Mouse (Mus musculus) liver, embryonic 13.5 days (tissue): ENCODE measurements around the gene Cdk5r2. TPM values are rescaled to one million over a fixed set of nuclear protein-coding genes. Genes with fewer than 3 reads are reported as not detected.

Experiments
- ATAC-seq: fragments of 200-750 bp; cut with Nextera tagmentation; 2 replicates; pipeline ENCODE4 v1.8.0; 2017; ENCODE audit warnings: low read depth, mild to moderate bottlenecking, moderate number of reproducible peaks, moderate library complexity
- DNase-seq: peaks from one replicate; pipeline ENCODE4 v3.0.0; 2022
- H3K27ac ChIP-seq: fragments of 300-500 bp; sonication (generic); 2 replicates; pipeline ENCODE4 v1.5.1; 2015; ENCODE audit warnings: moderate library complexity, mild to moderate bottlenecking, inconsistent platforms
- H3K27me3 ChIP-seq: fragments of 300-500 bp; sonication (generic); 2 replicates; pipeline ENCODE4 v1.6.1; 2015; ENCODE audit warnings: mild to moderate bottlenecking, inconsistent platforms
- H3K36me3 ChIP-seq: fragments of 300-500 bp; sonication (generic); 2 replicates; pipeline ENCODE4 v1.6.1; 2015; ENCODE audit warnings: mild to moderate bottlenecking, inconsistent platforms
- H3K4me1 ChIP-seq: fragments of 300-500 bp; sonication (generic); replicated peaks from 2 replicates; pipeline ENCODE4 v1.6.1; 2015; ENCODE audit warnings: inconsistent platforms
- H3K4me2 ChIP-seq: fragments of 300-500 bp; sonication (generic); 2 replicates; pipeline ENCODE4 v1.6.1; 2015; ENCODE audit warnings: inconsistent platforms, mild to moderate bottlenecking, moderate library complexity
- H3K4me3 ChIP-seq: fragments of 300-500 bp; sonication (generic); replicated peaks from 2 replicates; pipeline ENCODE4 v1.5.1; 2015; ENCODE audit warnings: mild to moderate bottlenecking, inconsistent platforms
- H3K9ac ChIP-seq: fragments of 300-500 bp; sonication (generic); 2 replicates; pipeline ENCODE4 v1.6.1; 2015; ENCODE audit warnings: mild to moderate bottlenecking, inconsistent platforms
- H3K9me3 ChIP-seq: fragments of 300-500 bp; sonication (generic); replicated peaks from 2 replicates; pipeline ENCODE4 v1.6.1; 2016; ENCODE audit warnings: inconsistent platforms
- WGBS: fragments of 180-500 bp; shearing (Covaris S2); methylation state at CpG from one replicate; pipeline ENCODE4 v1.1.7; 2015; ENCODE audit not compliant: insufficient replicate concordance; 5-methylcytosine and 5-hydroxymethylcytosine counted together
- polyA plus RNA-seq: library from polyadenylated mRNA; unstranded; fragments of >200 nt; fragmentation: Nextera tagmentation; extraction: Ambion mirVana; gene quantifications from 2 replicates; pipeline ENCODE4 v1.2.1, GENCODE M21; 2015

Gene Cdk5r2
- polyA plus RNA-seq, 1 experiment from 2014 or later = not detected

DNA sequence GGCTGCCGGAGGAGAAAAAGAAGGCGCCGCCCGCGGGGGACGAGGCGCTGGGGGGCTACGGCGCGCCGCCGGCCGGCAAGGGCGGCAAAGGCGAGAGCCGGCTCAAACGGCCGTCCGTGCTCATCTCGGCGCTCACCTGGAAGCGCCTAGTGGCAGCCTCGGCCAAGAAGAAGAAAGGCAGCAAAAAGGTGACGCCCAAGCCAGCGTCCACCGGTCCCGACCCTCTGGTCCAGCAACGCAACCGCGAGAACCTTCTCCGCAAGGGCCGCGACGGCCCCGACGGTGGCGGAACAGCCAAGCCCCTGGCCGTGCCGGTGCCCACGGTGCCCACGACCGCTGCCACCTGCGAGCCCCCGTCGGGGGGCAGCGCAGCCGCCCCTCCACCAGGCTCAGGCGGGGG, 422 bp downstream of the Cdk5r2 start:
- H3K27ac ChIP-seq = no peak overlapping the region
- no peak for ATAC-seq
- no peak for DNase-seq
- peaks cover 15% of the 10 kb centered on the region for H3K4me1 ChIP-seq
- peak overlapping the region; percentile 69 for H3K4me2 ChIP-seq
- H3K9ac ChIP-seq = no peak overlapping the region
- peak overlapping the region; percentile 53 for H3K4me3 ChIP-seq
- no peaks in the 10 kb centered on the region for H3K36me3 ChIP-seq
- H3K27me3 ChIP-seq = peaks cover 100% of the 10 kb centered on the region
- WGBS = 2% methylated on average over 46 of the region's 48 CpGs
- H3K9me3 ChIP-seq = no peaks in the 10 kb centered on the region

DNA sequence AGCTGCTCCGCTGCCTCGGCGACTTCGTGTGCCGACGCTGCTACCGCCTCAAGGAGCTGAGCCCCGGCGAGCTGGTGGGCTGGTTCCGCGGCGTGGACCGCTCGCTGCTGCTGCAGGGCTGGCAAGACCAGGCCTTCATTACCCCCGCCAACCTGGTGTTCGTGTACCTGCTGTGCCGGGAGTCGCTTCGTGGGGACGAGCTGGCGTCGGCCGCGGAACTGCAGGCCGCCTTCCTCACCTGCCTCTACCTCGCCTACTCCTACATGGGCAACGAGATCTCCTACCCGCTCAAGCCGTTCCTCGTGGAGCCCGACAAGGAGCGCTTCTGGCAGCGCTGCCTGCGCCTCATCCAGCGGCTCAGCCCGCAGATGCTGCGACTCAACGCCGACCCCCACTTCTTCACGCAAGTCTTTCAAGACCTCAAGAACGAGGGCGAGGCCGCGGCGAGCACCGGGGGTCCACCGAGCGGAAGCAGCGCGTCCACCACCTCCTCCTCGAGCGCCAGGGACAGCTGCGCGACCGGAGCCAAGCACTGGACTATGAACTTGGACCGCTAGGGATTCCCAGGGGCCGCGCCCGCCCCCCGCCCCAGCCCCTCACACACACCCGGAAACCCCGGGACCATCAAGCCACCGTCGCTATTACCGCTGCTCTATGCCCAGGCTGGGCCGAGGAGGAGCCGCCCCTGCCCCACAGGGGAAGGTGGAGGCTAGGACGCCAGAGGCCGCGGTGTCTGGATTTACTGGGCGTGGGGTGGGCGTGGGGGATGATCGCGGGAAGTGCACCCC, 1.1 kb downstream of the Cdk5r2 start:
- DNase-seq (no peak), ATAC-seq (no peak)
- peaks cover 15% of the 10 kb centered on the region for H3K4me1 ChIP-seq
- peak overlapping the region; percentile 69 for H3K4me2 ChIP-seq
- H3K9ac ChIP-seq = no peak overlapping the region
- H3K27ac ChIP-seq = no peak overlapping the region
- no peaks in the 10 kb centered on the region for H3K9me3 ChIP-seq
- 3% methylated on average over 74 of the region's 74 CpGs for WGBS
- H3K27me3 ChIP-seq = peaks cover 100% of the 10 kb centered on the region
- no peaks in the 10 kb centered on the region for H3K36me3 ChIP-seq
- peak overlapping the region; percentile 53 for H3K4me3 ChIP-seq

- Histone ChIP-seq H3K9me3 (no peaks in the 10 kb centered on the region), H3K4me1 (peaks cover 15% of the 10 kb centered on the region), H3K4me2 (no peak overlapping the region), H3K27me3 (peaks cover 98% of the 10 kb centered on the region), H3K27ac (no peak overlapping the region), H3K36me3 (no peaks in the 10 kb centered on the region), H3K4me3 (0 out of 2 replicates have a peak overlapping the region, but pooled peaks have one; percentile 53), H3K9ac (no peak overlapping the region)
- ATAC-seq (no peak), DNase-seq (no peak)
- WGBS = 5% methylated on average over 10 of the region's 11 CpGs
These were observed 1.6 kb downstream of the Cdk5r2 start for GRCm38 (mm10) chr1:74856439-74856720.

DNA sequence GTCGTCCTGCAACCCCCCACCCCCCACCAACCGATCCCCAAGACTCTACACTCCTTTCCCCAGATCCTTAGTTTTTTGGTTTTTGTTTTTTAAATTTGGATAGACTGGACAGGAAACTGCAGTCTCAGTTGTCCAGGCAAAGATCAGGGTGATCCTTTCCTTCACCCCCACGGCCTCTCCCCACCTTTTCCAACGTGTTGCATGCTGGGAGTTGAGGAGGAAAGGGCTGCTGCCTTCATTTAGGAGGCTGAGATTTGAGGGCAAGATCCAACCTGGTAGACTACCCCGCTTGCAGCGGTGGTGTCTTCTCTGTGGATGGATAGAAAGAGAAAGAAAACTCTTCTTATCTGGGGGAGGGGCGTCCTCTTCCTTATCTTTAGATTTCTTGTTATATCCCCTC, 2.1 kb downstream of the Cdk5r2 start:
- H3K27me3 ChIP-seq = peaks cover 94% of the 10 kb centered on the region
- 2% methylated on average over 7 of the region's 7 CpGs for WGBS
- H3K27ac ChIP-seq = no peak overlapping the region
- no peak for ATAC-seq
- no peak overlapping the region for H3K4me2 ChIP-seq
- no peaks in the 10 kb centered on the region for H3K36me3 ChIP-seq
- H3K9ac ChIP-seq = no peak overlapping the region
- no peaks in the 10 kb centered on the region for H3K9me3 ChIP-seq
- no peak for DNase-seq
- peaks cover 15% of the 10 kb centered on the region for H3K4me1 ChIP-seq
- no peak overlapping the region for H3K4me3 ChIP-seq

DNA sequence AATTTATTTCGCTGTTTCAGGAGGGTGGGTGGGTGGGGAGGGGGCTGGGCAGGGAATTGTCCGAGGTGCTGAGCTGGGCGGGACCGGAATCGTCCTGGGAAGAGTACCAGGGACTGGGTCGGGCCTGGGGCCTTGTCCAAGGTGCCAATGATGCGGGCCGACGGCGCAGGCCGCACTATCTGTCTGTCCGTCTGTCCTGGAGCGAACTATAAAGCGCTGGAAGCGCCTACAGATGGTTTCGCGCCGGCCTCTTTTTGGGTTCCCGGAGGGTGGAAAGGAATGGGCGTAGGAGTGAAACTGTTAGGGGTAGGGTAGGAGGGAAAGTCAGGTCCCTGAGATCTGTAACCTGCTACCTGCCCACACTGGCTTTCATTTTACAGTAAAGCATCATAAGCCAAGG, 2.5 kb downstream of the Cdk5r2 start:
- H3K4me2 ChIP-seq = no peak overlapping the region
- peaks cover 89% of the 10 kb centered on the region for H3K27me3 ChIP-seq
- H3K27ac ChIP-seq = no peak overlapping the region
- no peak overlapping the region for H3K9ac ChIP-seq
- H3K4me3 ChIP-seq = no peak overlapping the region
- H3K36me3 ChIP-seq = no peaks in the 10 kb centered on the region
- no peak for ATAC-seq
- peaks cover 15% of the 10 kb centered on the region for H3K4me1 ChIP-seq
- WGBS = 3% methylated on average over 20 of the region's 20 CpGs
- DNase-seq = no peak
- H3K9me3 ChIP-seq = no peaks in the 10 kb centered on the region

- no peak for ATAC-seq
- no peak overlapping the region for H3K27ac ChIP-seq
These were observed 2.9 kb downstream of the Cdk5r2 start for GRCm38 (mm10) chr1:74857677-74858076.

DNA sequence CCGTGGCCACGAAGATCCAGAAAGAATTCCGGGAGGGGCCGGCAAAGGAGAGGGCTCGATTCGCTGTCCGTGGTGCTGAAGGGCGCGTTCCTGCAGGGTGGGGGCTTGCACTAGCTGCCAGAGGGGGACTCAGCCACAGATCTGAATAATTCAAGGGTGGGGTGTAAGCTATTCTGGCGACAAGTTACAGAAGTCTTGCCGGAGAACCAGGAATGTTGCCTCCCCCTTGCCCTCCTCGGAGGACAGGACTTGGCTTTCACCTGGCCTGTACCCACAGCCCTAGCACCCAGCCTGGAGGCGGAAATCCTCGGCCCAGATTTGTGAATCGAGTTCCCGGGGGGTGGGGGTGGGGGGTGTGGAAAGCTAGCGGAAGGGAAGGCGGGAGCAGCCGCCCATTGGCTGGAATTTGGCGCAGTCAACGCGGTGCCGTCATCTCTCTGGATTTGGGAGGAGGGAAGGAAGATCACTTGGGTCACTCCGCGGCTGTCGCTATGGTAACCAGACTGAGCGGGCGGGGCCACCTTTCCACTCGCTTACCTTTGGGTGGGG, 3.5 kb downstream of the Cdk5r2 start:
- no peaks in the 10 kb centered on the region for H3K36me3 ChIP-seq
- peaks cover 79% of the 10 kb centered on the region for H3K27me3 ChIP-seq
- WGBS = 1% methylated on average over 29 of the region's 29 CpGs
- DNase-seq = peak; percentile 15
- no peak for ATAC-seq
- no peak overlapping the region for H3K4me3 ChIP-seq
- H3K4me2 ChIP-seq = peak overlapping the region; percentile 10; the same call in 1 of the 2 replicates
- no peak overlapping the region for H3K27ac ChIP-seq
- H3K4me1 ChIP-seq = peaks cover 15% of the 10 kb centered on the region
- H3K9me3 ChIP-seq = no peaks in the 10 kb centered on the region
- no peak overlapping the region for H3K9ac ChIP-seq

More at GRCm38 (mm10) chr1:74857677-74858076, 2.9 kb downstream of the Cdk5r2 start:
- H3K4me2 ChIP-seq = peak overlapping the region; percentile 10; the same call in 1 of the 2 replicates
- peaks cover 15% of the 10 kb centered on the region for H3K4me1 ChIP-seq
- 7% methylated on average over 4 of the region's 4 CpGs for WGBS
- H3K36me3 ChIP-seq = no peaks in the 10 kb centered on the region
- DNase-seq = no peak
- no peaks in the 10 kb centered on the region for H3K9me3 ChIP-seq
- no peak overlapping the region for H3K9ac ChIP-seq
- no peak overlapping the region for H3K4me3 ChIP-seq
- H3K27me3 ChIP-seq = peaks cover 85% of the 10 kb centered on the region

DNA sequence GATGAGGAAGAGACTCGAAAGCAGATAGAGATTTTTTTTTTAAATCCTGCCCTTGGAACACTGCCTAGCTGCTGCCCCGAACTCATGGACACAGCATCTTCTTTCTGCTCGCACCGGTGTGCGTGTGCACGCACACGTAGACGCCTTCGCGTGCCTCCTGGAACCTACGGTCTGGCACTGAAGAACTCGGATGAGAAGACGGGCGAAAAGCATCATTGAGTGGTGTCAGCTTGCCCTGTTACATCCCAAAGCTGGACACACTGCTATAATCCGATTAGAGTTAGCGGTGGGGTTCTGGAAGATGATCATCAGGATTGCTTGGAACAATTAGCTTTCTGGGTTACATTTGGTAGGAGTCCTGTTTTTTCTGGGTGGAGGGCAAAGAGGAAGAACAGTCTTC, 4.1 kb downstream of the Cdk5r2 start:
- DNase-seq (no peak), ATAC-seq (no peak)
- Histone ChIP-seq H3K27me3 (peaks cover 73% of the 10 kb centered on the region), H3K4me1 (peaks cover 15% of the 10 kb centered on the region), H3K27ac (no peak overlapping the region), H3K4me2 (0 out of 2 replicates have a peak overlapping the region, but pooled peaks have one; percentile 10), H3K36me3 (no peaks in the 10 kb centered on the region), H3K9me3 (no peaks in the 10 kb centered on the region), H3K4me3 (no peak overlapping the region), H3K9ac (no peak overlapping the region)
- 10% methylated on average over 16 of the region's 16 CpGs for WGBS

DNA sequence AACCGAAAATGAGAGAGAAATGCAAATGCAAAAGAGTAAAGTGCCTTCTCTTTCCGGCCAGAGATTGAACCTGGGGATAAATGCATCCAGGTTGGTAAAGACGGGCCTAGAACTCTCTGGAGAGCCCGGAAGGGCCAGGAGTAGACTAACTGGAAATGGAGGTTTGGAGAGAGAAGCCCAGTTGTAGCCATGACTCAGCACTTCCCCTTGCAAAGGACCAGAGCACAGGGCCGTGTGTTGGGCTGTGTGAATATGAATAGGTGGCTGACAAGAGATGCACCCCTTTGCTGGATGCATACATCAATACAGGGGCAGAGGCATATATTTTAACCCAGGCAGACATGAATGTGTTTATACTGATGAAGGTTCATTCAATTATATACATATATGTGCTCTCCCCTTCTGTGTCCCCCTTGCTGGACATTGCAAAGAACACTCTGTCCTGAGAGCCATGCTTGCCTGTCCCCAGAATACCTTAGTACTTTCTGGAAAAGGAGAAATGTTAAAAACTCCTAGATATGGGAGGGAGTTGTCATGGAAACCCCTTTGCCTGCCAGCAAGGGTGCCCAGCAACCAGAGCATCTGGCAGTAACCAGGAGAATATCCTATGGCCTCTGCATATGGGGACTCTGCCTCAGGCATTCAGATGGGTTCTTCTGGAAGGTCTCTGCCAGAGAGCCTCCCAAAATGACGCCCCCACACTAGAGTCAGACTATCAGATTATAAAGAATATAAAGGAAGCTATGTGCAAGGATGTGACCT, 4.7 kb downstream of the Cdk5r2 start:
- DNase-seq = no peak
- Histone ChIP-seq H3K27me3 (peaks cover 67% of the 10 kb centered on the region), H3K4me2 (no peak overlapping the region), H3K4me3 (no peak overlapping the region), H3K36me3 (no peaks in the 10 kb centered on the region), H3K4me1 (peaks cover 15% of the 10 kb centered on the region), H3K9me3 (no peaks in the 10 kb centered on the region), H3K27ac (no peak overlapping the region), H3K9ac (no peak overlapping the region)
- ATAC-seq = no peak
- WGBS = 24% methylated on average over 6 of the region's 6 CpGs

DNA sequence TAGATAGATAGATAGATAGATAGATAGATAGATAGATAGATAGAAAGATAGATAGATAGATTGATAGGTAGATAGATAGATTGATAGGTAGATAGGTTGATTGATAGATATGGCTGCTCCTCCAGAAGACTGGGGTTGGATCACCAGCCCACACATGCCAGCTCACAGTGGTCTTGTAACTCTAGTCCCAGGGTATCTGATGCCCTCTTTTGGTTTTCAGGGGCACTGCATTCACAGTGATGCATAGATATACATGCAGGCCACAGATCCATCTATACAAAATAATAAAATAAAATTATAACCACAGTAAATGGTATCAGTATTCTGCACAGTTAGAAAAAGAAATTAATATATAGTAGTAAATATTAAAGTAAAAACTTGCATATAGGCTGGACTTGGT, 7.0 kb downstream of the Cdk5r2 start:
- no peak for ATAC-seq
- Histone ChIP-seq H3K9me3 (no peaks in the 10 kb centered on the region), H3K4me1 (no peaks in the 10 kb centered on the region), H3K9ac (no peak overlapping the region), H3K4me2 (no peak overlapping the region), H3K36me3 (no peaks in the 10 kb centered on the region), H3K4me3 (no peak overlapping the region), H3K27me3 (peaks cover 44% of the 10 kb centered on the region), H3K27ac (no peak overlapping the region)
- DNase-seq = no peak

DNA sequence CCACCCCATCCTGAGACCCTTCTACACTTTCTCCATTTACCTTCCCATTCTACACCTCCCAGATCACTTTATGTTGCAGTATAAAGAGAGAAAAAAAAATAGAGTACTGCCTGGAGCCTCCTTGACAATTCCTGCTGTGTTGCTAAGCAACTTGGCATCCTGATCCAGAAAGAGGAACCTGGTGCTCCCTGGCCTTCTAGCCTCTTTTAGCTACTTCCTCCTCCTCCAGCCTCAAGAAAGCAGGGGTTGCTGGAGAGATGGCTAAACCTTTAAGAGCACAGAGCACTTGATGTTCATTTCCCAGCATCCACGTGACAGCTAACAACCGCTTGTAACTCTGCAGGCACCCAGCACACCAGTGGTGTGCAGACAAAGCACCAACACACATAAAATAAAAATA, 17.5 kb downstream of the Cdk5r2 start:
- no peak for DNase-seq
- H3K27me3 ChIP-seq = peaks cover 14% of the 10 kb centered on the region
- WGBS = 50% methylated on average over 2 of the region's 2 CpGs

More for the DNA sequence above, 17.5 kb downstream of the Cdk5r2 start:
- Histone ChIP-seq H3K27ac (no peak overlapping the region), H3K9me3 (no peaks in the 10 kb centered on the region), H3K9ac (no peak overlapping the region), H3K4me2 (no peak overlapping the region), H3K4me1 (no peaks in the 10 kb centered on the region), H3K36me3 (no peaks in the 10 kb centered on the region), H3K4me3 (no peak overlapping the region)
- no peak for ATAC-seq
